Mouse (Mus musculus) lung, postnatal 0 days (tissue): Measurements from ENCODE around the gene Lyrm7.

ENCODE experiments used
- CTCF ChIP-seq: IDR thresholded peaks from 2 replicates; pipeline ENCODE4 v1.5.1; 2016; ENCODE audit warnings: antibody characterized with exemption, mild to moderate bottlenecking
- EP300 ChIP-seq: IDR thresholded peaks from 2 replicates; pipeline ENCODE4 v1.6.1; 2016; ENCODE audit warnings: antibody characterized with exemption, mild to moderate bottlenecking, control low read depth

DNA sequence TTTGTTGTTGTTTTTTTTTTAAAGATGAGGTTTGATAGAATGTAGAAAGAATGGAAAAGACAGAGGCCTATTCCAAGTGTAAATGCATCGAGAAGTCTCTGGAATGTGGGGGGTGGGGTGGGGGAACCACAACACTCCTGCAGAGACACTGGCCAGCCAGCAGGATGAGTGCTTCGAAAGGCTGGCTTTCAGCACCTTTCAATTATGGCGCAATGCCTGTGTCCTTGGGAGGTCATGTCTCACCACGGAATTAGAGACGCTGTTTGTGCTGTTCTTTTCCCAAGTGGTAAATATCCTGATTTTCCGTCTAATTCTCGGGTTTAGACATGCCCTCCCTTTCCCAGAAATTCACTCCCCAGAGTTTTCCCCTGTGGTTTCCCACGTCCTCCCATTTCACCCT lies 22.0 kb upstream of the Lyrm7 start:
- TF ChIP-seq EP300 (peak; percentile 80), CTCF (peak; percentile 53)
